Mouse (Mus musculus) stomach, postnatal 0 days (tissue): ENCODE results near the gene Slc29a3. TPM values are rescaled to one million over a fixed set of nuclear protein-coding genes. Genes with fewer than 3 reads are reported as not detected.
"Not testable (repeated sequence)": the region's sequence is repeated elsewhere in the genome, so short reads cannot be mapped to it uniquely, and the experiment has no call there.

Source experiments
- ATAC-seq: fragments of 200-750 bp; cut with Nextera tagmentation; 2 replicates; pipeline ENCODE4 v1.8.0; 2017; ENCODE audit not compliant: low FRiP score, low TSS enrichment
- DNase-seq: peaks from one replicate; pipeline ENCODE4 v3.0.0-alpha.2; 2016; ENCODE audit warnings: low spot score
- H3K27ac ChIP-seq: fragments of 300-500 bp; sonication (generic); replicated peaks from 2 replicates; pipeline ENCODE4 v1.5.1; 2014; ENCODE audit warnings: mild to moderate bottlenecking, control low read depth
- H3K27me3 ChIP-seq: fragments of 300-500 bp; sonication (generic); 2 replicates; pipeline ENCODE4 v1.6.1; 2014; ENCODE audit warnings: low read length; ENCODE audit not compliant: control insufficient read depth, insufficient read depth
- H3K36me3 ChIP-seq: fragments of 300-500 bp; sonication (generic); 2 replicates; pipeline ENCODE4 v1.6.1; 2014; ENCODE audit warnings: low read length, mixed read lengths; ENCODE audit not compliant: control insufficient read depth, insufficient read depth
- H3K4me1 ChIP-seq: fragments of 300-500 bp; sonication (generic); replicated peaks from 2 replicates; pipeline ENCODE4 v1.6.1; 2014; ENCODE audit warnings: antibody characterized with exemption; ENCODE audit not compliant: control insufficient read depth, insufficient read depth
- H3K4me2 ChIP-seq: fragments of 300-500 bp; sonication (generic); replicated peaks from 2 replicates; pipeline ENCODE4 v1.6.1; 2014; ENCODE audit warnings: low read depth, mild to moderate bottlenecking, control low read depth, moderate library complexity
- H3K4me3 ChIP-seq: fragments of 300-500 bp; sonication (generic); 2 replicates; pipeline ENCODE4 v1.5.1; 2014; ENCODE audit warnings: low read depth, low read length, control low read depth
- H3K9ac ChIP-seq: fragments of 300-500 bp; sonication (generic); 2 replicates; pipeline ENCODE4 v1.6.1; 2014; ENCODE audit warnings: mild to moderate bottlenecking, low read length, control low read depth, mixed read lengths
- H3K9me3 ChIP-seq: fragments of 300-500 bp; sonication (generic); 2 replicates; pipeline ENCODE4 v1.6.1; 2016; ENCODE audit warnings: low read length; ENCODE audit not compliant: control insufficient read depth
- CTCF ChIP-seq: IDR thresholded peaks from 2 replicates; pipeline ENCODE4 v1.5.1; 2016; ENCODE audit warnings: antibody characterized with exemption, low read depth, mild to moderate bottlenecking, moderate library complexity
- EP300 ChIP-seq: optimal IDR thresholded peaks from 2 replicates; pipeline ENCODE3; 2016; ENCODE audit warnings: antibody characterized with exemption
- WGBS: fragments of 180-500 bp; shearing (Covaris S2); extraction: QIAGEN DNeasy Blood & Tissue Kit; methylation state at CpG from one replicate; pipeline ENCODE4 v1.1.7; 2014; 5-methylcytosine and 5-hydroxymethylcytosine counted together
- polyA plus RNA-seq: library from polyadenylated mRNA; unstranded; fragments of >200 nt; fragmentation: Nextera tagmentation; extraction: Ambion mirVana; gene quantifications from 2 replicates; pipeline ENCODE4 v1.2.1, GENCODE M21; 2015

Slc29a3 gene
- polyA plus RNA-seq, 1 experiment from 2014 or later = 5.8 TPM

- WGBS = 87% methylated on average over 2 of the region's 2 CpGs
- no peak for TF ChIP-seq CTCF
- H3K9me3 ChIP-seq = no peaks in the 10 kb centered on the region
- H3K4me3 ChIP-seq = no peak overlapping the region
- no peaks in the 10 kb centered on the region for H3K36me3 ChIP-seq
- H3K27ac ChIP-seq = no peak overlapping the region
- H3K4me2 ChIP-seq = no peak overlapping the region
- DNase-seq (no peak), ATAC-seq (no peak)
- no peaks in the 10 kb centered on the region for H3K27me3 ChIP-seq
- H3K9ac ChIP-seq = no peak overlapping the region
- peaks cover 2% of the 10 kb centered on the region for H3K4me1 ChIP-seq
Observed at GRCm38 (mm10) chr10:60746512-60746911, 6.1 kb downstream of the Slc29a3 start.

DNA sequence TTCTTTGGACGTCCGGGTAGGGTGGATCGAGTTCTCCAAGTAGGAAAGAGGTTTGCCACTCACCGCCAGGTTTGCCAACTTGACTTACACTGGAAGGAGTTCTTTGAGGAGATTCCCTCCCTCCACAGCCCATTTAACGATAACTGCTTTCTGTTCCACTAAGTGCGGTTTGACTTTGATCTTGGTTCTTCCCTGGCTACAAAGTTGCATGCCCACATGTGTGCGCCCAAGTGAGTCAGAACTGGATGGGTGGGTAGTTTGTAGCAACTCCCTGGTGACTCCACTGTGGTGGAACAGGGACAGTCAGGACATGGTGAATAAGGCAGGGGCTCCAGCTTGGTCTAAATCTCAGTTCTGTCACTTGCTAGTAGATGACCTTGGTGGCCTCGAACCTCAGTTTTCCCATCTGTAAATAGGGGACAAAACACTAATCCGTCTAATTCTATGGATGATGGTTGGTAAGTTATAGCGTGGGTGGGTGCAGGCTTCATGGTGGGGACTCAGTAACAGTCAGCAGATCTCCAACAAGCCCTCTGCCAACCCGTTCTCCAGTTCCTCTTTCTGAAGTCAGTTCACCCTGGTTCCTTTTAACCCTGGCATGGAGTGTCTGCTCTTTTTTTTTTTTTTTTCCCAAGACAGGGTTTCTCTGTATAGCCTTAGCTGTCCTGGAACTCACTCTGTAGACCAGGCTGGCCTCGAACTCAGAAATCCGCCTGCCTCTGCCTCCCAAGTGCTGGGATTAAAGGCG is 7.9 kb downstream of the Slc29a3 start:
- Histone ChIP-seq H3K9me3 (no peaks in the 10 kb centered on the region), H3K4me1 (no peaks in the 10 kb centered on the region), H3K9ac (no peak overlapping the region), H3K36me3 (no peaks in the 10 kb centered on the region), H3K4me2 (no peak overlapping the region), H3K27ac (no peak overlapping the region), H3K27me3 (no peaks in the 10 kb centered on the region), H3K4me3 (no peak overlapping the region)
- 87% methylated on average over 14 of the region's 14 CpGs for WGBS
- no peak for ATAC-seq
- no peak for TF ChIP-seq EP300
- no peak for TF ChIP-seq CTCF
- no peak for DNase-seq

- no peaks in the 10 kb centered on the region for H3K36me3 ChIP-seq
- H3K27ac ChIP-seq = no peak overlapping the region
- no peaks in the 10 kb centered on the region for H3K27me3 ChIP-seq
- no peak for DNase-seq
- TF ChIP-seq EP300 (no peak), CTCF (no peak)
- WGBS = 69% methylated on average over 9 of the region's 9 CpGs
- H3K9ac ChIP-seq = no peak overlapping the region
- no peaks in the 10 kb centered on the region for H3K9me3 ChIP-seq
- H3K4me3 ChIP-seq = no peak overlapping the region
- no peak overlapping the region for H3K4me2 ChIP-seq
- no peaks in the 10 kb centered on the region for H3K4me1 ChIP-seq
- ATAC-seq = no peak
Observed at GRCm38 (mm10) chr10:60743681-60744080, 8.9 kb downstream of the Slc29a3 start.

DNA sequence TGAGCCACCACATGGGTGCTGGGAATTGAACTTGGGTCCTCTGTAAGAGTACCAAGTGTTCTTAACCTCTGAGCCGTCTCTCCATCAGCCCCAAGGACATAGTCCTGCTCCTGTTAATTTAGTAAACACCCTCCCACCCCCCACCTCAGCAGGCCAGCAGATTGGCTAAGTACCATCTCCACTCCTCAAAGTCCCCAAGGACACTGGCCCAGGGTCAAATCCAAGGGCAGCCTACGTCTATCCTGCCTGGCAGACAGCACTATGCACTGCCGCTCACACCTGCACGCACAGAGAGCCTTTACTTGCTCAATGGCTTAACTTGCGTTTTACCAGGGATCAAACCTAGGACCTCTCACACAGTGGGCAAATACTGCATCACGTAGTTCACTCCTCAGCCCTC is 9.7 kb downstream of the Slc29a3 start:
- no peak overlapping the region for H3K4me3 ChIP-seq
- WGBS = 78% methylated on average over 6 of the region's 6 CpGs
- H3K4me1 ChIP-seq = no peaks in the 10 kb centered on the region
- no peaks in the 10 kb centered on the region for H3K9me3 ChIP-seq
- TF ChIP-seq EP300 = no peak
- no peak overlapping the region for H3K27ac ChIP-seq
- H3K4me2 ChIP-seq = no peak overlapping the region
- no peaks in the 10 kb centered on the region for H3K27me3 ChIP-seq
- ATAC-seq (no peak), DNase-seq (no peak)
- H3K9ac ChIP-seq = no peak overlapping the region
- H3K36me3 ChIP-seq = no peaks in the 10 kb centered on the region

DNA sequence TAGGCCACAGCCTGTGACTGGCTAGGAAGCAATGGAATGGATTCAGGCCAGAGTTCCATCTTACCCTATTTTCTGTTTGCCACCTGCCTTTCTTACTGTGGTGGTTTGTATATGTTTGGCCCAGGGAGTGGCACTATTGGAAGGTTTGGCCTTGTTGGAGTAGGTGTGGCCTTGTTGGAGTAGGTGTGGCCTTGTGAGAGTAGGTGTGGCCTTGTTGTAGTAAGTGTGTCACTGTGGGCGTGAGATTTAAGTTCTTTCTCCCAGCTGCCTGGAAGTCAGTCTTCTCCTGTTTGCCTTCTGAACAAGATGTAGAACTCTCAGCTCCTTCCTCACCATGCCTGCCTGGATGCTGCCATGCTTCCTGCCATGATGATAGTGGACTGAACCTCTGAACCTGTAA is 10.3 kb downstream of the Slc29a3 start:
- H3K27ac ChIP-seq, H3K4me1 ChIP-seq, H3K4me3 ChIP-seq, H3K4me2 ChIP-seq, H3K9me3 ChIP-seq, H3K9ac ChIP-seq, H3K27me3 ChIP-seq, DNase-seq, ATAC-seq, H3K36me3 ChIP-seq: not testable (repeated sequence)
- 71% methylated on average over 1 of the region's 1 CpGs for WGBS

GRCm38 (mm10) chr10:60741435-60741834 is 11.2 kb downstream of the Slc29a3 start:
- no peak for DNase-seq
- no peak for ATAC-seq
- Histone ChIP-seq H3K9me3 (no peaks in the 10 kb centered on the region), H3K9ac (no peak overlapping the region), H3K4me1 (no peaks in the 10 kb centered on the region), H3K4me3 (no peak overlapping the region), H3K27me3 (no peaks in the 10 kb centered on the region), H3K4me2 (no peak overlapping the region), H3K27ac (no peak overlapping the region), H3K36me3 (0 out of 2 replicates have a peak, but pooled peaks cover 4% of the 10 kb centered on the region)
- no peak for TF ChIP-seq EP300
- no peak for TF ChIP-seq CTCF
- 81% methylated on average over 7 of the region's 7 CpGs for WGBS
